Mouse (Mus musculus) neural tube, embryonic 13.5 days (tissue): Measurements from ENCODE around the gene Nrxn3. TPM values are rescaled to one million over a fixed set of nuclear protein-coding genes. Genes with fewer than 3 reads are reported as not detected.

Experiments
- ATAC-seq: fragments of 200-750 bp; cut with Nextera tagmentation; 2 replicates; pipeline ENCODE4 v1.8.0; 2017; ENCODE audit warnings: low read depth, mild to moderate bottlenecking, moderate TSS enrichment, moderate library complexity
- H3K27ac ChIP-seq: fragments of 300-500 bp; sonication (generic); replicated peaks from 2 replicates; pipeline ENCODE4 v1.5.1; 2015; ENCODE audit warnings: moderate library complexity, mild to moderate bottlenecking, inconsistent platforms
- H3K27me3 ChIP-seq: fragments of 300-500 bp; sonication (generic); 2 replicates; pipeline ENCODE4 v1.6.1; 2015; ENCODE audit warnings: mild to moderate bottlenecking, inconsistent platforms
- H3K36me3 ChIP-seq: fragments of 300-500 bp; sonication (generic); 2 replicates; pipeline ENCODE4 v1.6.1; 2015; ENCODE audit warnings: mild to moderate bottlenecking, inconsistent platforms
- H3K4me1 ChIP-seq: fragments of 300-500 bp; sonication (generic); replicated peaks from 2 replicates; pipeline ENCODE4 v1.6.1; 2015; ENCODE audit warnings: inconsistent platforms
- H3K4me2 ChIP-seq: fragments of 300-500 bp; sonication (generic); 2 replicates; pipeline ENCODE4 v1.6.1; 2015; ENCODE audit warnings: inconsistent platforms, mild to moderate bottlenecking, moderate library complexity
- H3K4me3 ChIP-seq: fragments of 300-500 bp; sonication (generic); 2 replicates; pipeline ENCODE4 v1.5.1; 2015; ENCODE audit warnings: mild to moderate bottlenecking, inconsistent platforms
- H3K9ac ChIP-seq: fragments of 300-500 bp; sonication (generic); 2 replicates; pipeline ENCODE4 v1.6.1; 2015; ENCODE audit warnings: moderate library complexity, mild to moderate bottlenecking, inconsistent platforms
- H3K9me3 ChIP-seq: fragments of 300-500 bp; sonication (generic); 2 replicates; pipeline ENCODE4 v1.6.1; 2016; ENCODE audit warnings: inconsistent platforms
- WGBS: fragments of 180-500 bp; shearing (Covaris S2); methylation state at CpG from one replicate; pipeline ENCODE4 v1.1.7; 2015; 5-methylcytosine and 5-hydroxymethylcytosine counted together
- polyA plus RNA-seq: library from polyadenylated mRNA; unstranded; fragments of >200 nt; fragmentation: Nextera tagmentation; extraction: Ambion mirVana; gene quantifications from 2 replicates; pipeline ENCODE4 v1.2.1, GENCODE M21; 2015

Gene Nrxn3
- polyA plus RNA-seq: 68.6 and 69.7 TPM in 2 replicates

GRCm38 (mm10) chr12:88722691-88723070, at the start of gene Nrxn3:
Nrxn3 (plus strand) TSS chr12:88722876.
- WGBS: 0% methylated on average over 9 of the region's 9 CpGs
- H3K36me3 ChIP-seq: no peaks in the 10 kb centered on the region
- H3K9ac ChIP-seq: peak within 1 kb of the TSS; percentile 72
- H3K4me2 ChIP-seq: peak within 1 kb of the TSS; percentile 60
- peaks cover 4% of the 10 kb centered on the region; the same call in 1 of the 2 replicates for H3K27me3 ChIP-seq
- H3K4me3 ChIP-seq: peak within 1 kb of the TSS; percentile 49
- peak; percentile 91 for ATAC-seq
- H3K9me3 ChIP-seq: no peaks in the 10 kb centered on the region
- peaks cover 11% of the 10 kb centered on the region for H3K4me1 ChIP-seq
- H3K27ac ChIP-seq: 0 out of 2 replicates have a peak within 1 kb of the TSS, but pooled peaks have one; percentile 29

GRCm38 (mm10) chr12:88704159-88704846, 18.4 kb upstream of the Nrxn3 start:
- peak; percentile 74 for ATAC-seq
- Histone ChIP-seq H3K4me2 (no peak overlapping the region), H3K4me3 (no peak overlapping the region), H3K36me3 (no peaks in the 10 kb centered on the region), H3K9ac (no peak overlapping the region), H3K9me3 (no peaks in the 10 kb centered on the region), H3K4me1 (peaks cover 23% of the 10 kb centered on the region), H3K27me3 (no peaks in the 10 kb centered on the region), H3K27ac (no peak overlapping the region)
- 27% methylated on average over 10 of the region's 10 CpGs for WGBS

- WGBS: 84% methylated on average over 3 of the region's 3 CpGs
- no peaks in the 10 kb centered on the region for H3K9me3 ChIP-seq
- H3K4me3 ChIP-seq: no peak overlapping the region
- H3K27me3 ChIP-seq: no peaks in the 10 kb centered on the region
- H3K4me1 ChIP-seq: peaks cover 24% of the 10 kb centered on the region
- H3K36me3 ChIP-seq: no peaks in the 10 kb centered on the region
- no peak for ATAC-seq
- no peak overlapping the region for H3K4me2 ChIP-seq
- no peak overlapping the region for H3K27ac ChIP-seq
- no peak overlapping the region for H3K9ac ChIP-seq
Observed at GRCm38 (mm10) chr12:88705959-88706358, 16.7 kb upstream of the Nrxn3 start.

- no peak overlapping the region for H3K4me2 ChIP-seq
- H3K4me1 ChIP-seq: peaks cover 24% of the 10 kb centered on the region
- H3K4me3 ChIP-seq: no peak overlapping the region
- ATAC-seq: no peak
- H3K27ac ChIP-seq: no peak overlapping the region
- 88% methylated on average over 3 of the region's 3 CpGs for WGBS
- H3K27me3 ChIP-seq: no peaks in the 10 kb centered on the region
- H3K36me3 ChIP-seq: no peaks in the 10 kb centered on the region
- H3K9me3 ChIP-seq: no peaks in the 10 kb centered on the region
- H3K9ac ChIP-seq: no peak overlapping the region
Observed at GRCm38 (mm10) chr12:88707786-88708185, 14.9 kb upstream of the Nrxn3 start.

GRCm38 (mm10) chr12:88709223-88709622, 13.5 kb upstream of the Nrxn3 start:
- H3K9ac ChIP-seq: no peak overlapping the region

GRCm38 (mm10) chr12:88713456-88713855, 9.2 kb upstream of the Nrxn3 start:
- ATAC-seq: no peak
- Histone ChIP-seq H3K27me3 (no peaks in the 10 kb centered on the region), H3K9ac (no peak overlapping the region), H3K36me3 (no peaks in the 10 kb centered on the region), H3K4me3 (no peak overlapping the region), H3K4me2 (no peak overlapping the region), H3K4me1 (peaks cover 5% of the 10 kb centered on the region; the same call in 1 of the 2 replicates), H3K9me3 (no peaks in the 10 kb centered on the region), H3K27ac (no peak overlapping the region)
- WGBS: 86% methylated on average over 4 of the region's 4 CpGs

More at GRCm38 (mm10) chr12:88709223-88709622, 13.5 kb upstream of the Nrxn3 start:
- 7% methylated on average over 11 of the region's 11 CpGs for WGBS
- peaks cover 15% of the 10 kb centered on the region for H3K4me1 ChIP-seq
- no peak overlapping the region for H3K4me2 ChIP-seq
- H3K36me3 ChIP-seq: no peaks in the 10 kb centered on the region
- no peaks in the 10 kb centered on the region for H3K27me3 ChIP-seq
- H3K27ac ChIP-seq: no peak overlapping the region
- H3K4me3 ChIP-seq: no peak overlapping the region
- peak; percentile 76; the same call in 1 of the 2 replicates for ATAC-seq
- H3K9me3 ChIP-seq: no peaks in the 10 kb centered on the region

- Histone ChIP-seq H3K4me3 (peak overlapping the region; percentile 49), H3K27ac (no peak overlapping the region), H3K4me1 (peaks cover 9% of the 10 kb centered on the region), H3K4me2 (peak overlapping the region; percentile 60), H3K27me3 (peaks cover 4% of the 10 kb centered on the region; the same call in 1 of the 2 replicates), H3K9me3 (no peaks in the 10 kb centered on the region), H3K9ac (0 out of 2 replicates have a peak overlapping the region, but pooled peaks have one; percentile 31), H3K36me3 (no peaks in the 10 kb centered on the region)
- no peak for ATAC-seq
- WGBS: 45% methylated on average over 3 of the region's 3 CpGs
Observed at GRCm38 (mm10) chr12:88722031-88722690, 515 bp upstream of the Nrxn3 start.

GRCm38 (mm10) chr12:88726316-88726715, 3.6 kb downstream of the Nrxn3 start:
- WGBS: 72% methylated on average over 13 of the region's 13 CpGs
- Histone ChIP-seq H3K9me3 (no peaks in the 10 kb centered on the region), H3K4me2 (peak overlapping the region; percentile 60), H3K36me3 (no peaks in the 10 kb centered on the region), H3K27ac (peak overlapping the region; percentile 90), H3K27me3 (peaks cover 4% of the 10 kb centered on the region; the same call in 1 of the 2 replicates), H3K9ac (peak overlapping the region; percentile 72), H3K4me3 (peak overlapping the region; percentile 49), H3K4me1 (peaks cover 16% of the 10 kb centered on the region)
- peak; percentile 21; the same call in 1 of the 2 replicates for ATAC-seq

GRCm38 (mm10) chr12:88726755-88727154, 4.1 kb downstream of the Nrxn3 start:
- Histone ChIP-seq H3K4me1 (peaks cover 16% of the 10 kb centered on the region), H3K9me3 (no peaks in the 10 kb centered on the region), H3K9ac (peak overlapping the region; percentile 72), H3K27me3 (peaks cover 4% of the 10 kb centered on the region; the same call in 1 of the 2 replicates), H3K27ac (peak overlapping the region; percentile 90), H3K4me3 (peak overlapping the region; percentile 49), H3K36me3 (no peaks in the 10 kb centered on the region), H3K4me2 (peak overlapping the region; percentile 60)
- WGBS: 62% methylated on average over 6 of the region's 6 CpGs
- ATAC-seq: peak; percentile 68

GRCm38 (mm10) chr12:88730720-88731119, 8.0 kb downstream of the Nrxn3 start:
- no peak for ATAC-seq
- H3K4me3 ChIP-seq: no peak overlapping the region
- no peaks in the 10 kb centered on the region for H3K27me3 ChIP-seq
- H3K4me1 ChIP-seq: peaks cover 7% of the 10 kb centered on the region
- H3K36me3 ChIP-seq: no peaks in the 10 kb centered on the region
- no peak overlapping the region for H3K9ac ChIP-seq
- H3K4me2 ChIP-seq: no peak overlapping the region
- 62% methylated on average over 2 of the region's 2 CpGs for WGBS
- no peak overlapping the region for H3K27ac ChIP-seq
- no peaks in the 10 kb centered on the region for H3K9me3 ChIP-seq

- ATAC-seq: no peak
- no peak overlapping the region for H3K9ac ChIP-seq
Observed at GRCm38 (mm10) chr12:88735045-88735444, 12.4 kb downstream of the Nrxn3 start.

GRCm38 (mm10) chr12:88737081-88737480, 14.4 kb downstream of the Nrxn3 start:
- Histone ChIP-seq H3K4me1 (no peaks in the 10 kb centered on the region), H3K4me3 (no peak overlapping the region), H3K4me2 (no peak overlapping the region), H3K36me3 (no peaks in the 10 kb centered on the region), H3K27ac (no peak overlapping the region), H3K9ac (no peak overlapping the region), H3K9me3 (no peaks in the 10 kb centered on the region), H3K27me3 (no peaks in the 10 kb centered on the region)
- no peak for ATAC-seq
- 85% methylated on average over 4 of the region's 4 CpGs for WGBS

More at GRCm38 (mm10) chr12:88735045-88735444, 12.4 kb downstream of the Nrxn3 start:
- Histone ChIP-seq H3K9me3 (no peaks in the 10 kb centered on the region), H3K4me2 (no peak overlapping the region), H3K4me3 (no peak overlapping the region), H3K27ac (no peak overlapping the region), H3K27me3 (no peaks in the 10 kb centered on the region), H3K4me1 (no peaks in the 10 kb centered on the region), H3K36me3 (no peaks in the 10 kb centered on the region)
- 53% methylated on average over 1 of the region's 1 CpGs for WGBS
